Comparison of ENCODE assay signal across 12 mouse cellular contexts in the genomic region with DNA sequence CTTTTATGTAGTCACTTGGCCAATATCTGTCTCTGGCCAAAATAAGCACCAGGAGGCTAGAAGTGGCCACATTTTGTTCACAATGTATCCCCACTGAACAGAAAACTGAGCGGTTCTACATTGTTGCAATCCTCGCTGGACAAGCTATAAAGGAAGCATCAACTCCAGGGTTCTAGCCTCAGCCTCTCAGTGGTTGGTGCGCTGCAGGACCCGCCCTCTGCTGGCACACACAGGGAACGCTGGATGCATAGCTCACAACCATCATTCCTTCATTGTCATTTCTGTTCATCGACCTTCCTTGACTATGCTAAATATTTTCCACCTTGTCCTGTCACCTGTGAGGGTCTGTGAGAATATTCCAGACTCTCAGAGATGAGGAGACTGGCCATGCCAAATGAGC.
DNase-seq lines count a peak whose midpoint lies in the region; ATAC-seq and TF ChIP-seq lines count a peak whose summit lies in the region.
"Had no signal": no experiment of that assay in that cellular context is flagged by ENCODE, and none has a peak within 500 bp of the region (broad histone marks: within the 10 kb centered on the region; RNA-seq: fewer than 3 reads in every experiment).

No protein-coding gene starts in this region.

- no peaks in the 10 kb centered on the region for H3K4me1 ChIP-seq in forebrain, postnatal 0 days (ENCODE audit: insufficient read depth)
- H3K4me1 ChIP-seq in forebrain, embryonic 12.5 days = peaks cover 10% of the 10 kb centered on the region
- peaks cover 5% of the 10 kb centered on the region; the same call in 1 of the 2 replicates for H3K4me1 ChIP-seq in lung, embryonic 14.5 days (ENCODE audit: insufficient read depth)
- H3K4me1 ChIP-seq in intestine, postnatal 0 days (replicated peaks; ENCODE audit: control insufficient read depth, insufficient read depth, low read length) = peaks cover 5% of the 10 kb centered on the region; the same call in 1 of the 2 replicates
- peaks cover 6% of the 10 kb centered on the region; the same call in 1 of the 2 replicates for H3K4me1 ChIP-seq in stomach, postnatal 0 days (replicated peaks; ENCODE audit: control insufficient read depth, insufficient read depth)
- H3K4me1 ChIP-seq: liver, embryonic 13.5 days had no signal

- peaks cover 7% of the 10 kb centered on the region for H3K27me3 ChIP-seq in forebrain, postnatal 0 days (ENCODE audit: insufficient read depth, low read length)
- peaks cover 11% of the 10 kb centered on the region; the same call in 1 of the 2 replicates for H3K27me3 ChIP-seq in forebrain, embryonic 12.5 days
- no peaks in the 10 kb centered on the region for H3K27me3 ChIP-seq in lung, embryonic 14.5 days (ENCODE audit: insufficient read depth, low read length)
- H3K27me3 ChIP-seq in intestine, postnatal 0 days (replicated peaks; ENCODE audit: control insufficient read depth, insufficient read depth, low read length) = no peaks in the 10 kb centered on the region
- H3K27me3 ChIP-seq in stomach, postnatal 0 days (ENCODE audit: control insufficient read depth, insufficient read depth, low read length) = no peaks in the 10 kb centered on the region

- no peak for TF ChIP-seq EP300 in stomach, postnatal 0 days (optimal IDR thresholded peaks at IDR 0.05)

- H3K9me3 ChIP-seq in forebrain, postnatal 0 days (ENCODE audit: low read length) = no peaks in the 10 kb centered on the region
- no peaks in the 10 kb centered on the region for H3K9me3 ChIP-seq in forebrain, embryonic 12.5 days
- no peaks in the 10 kb centered on the region for H3K9me3 ChIP-seq in lung, embryonic 14.5 days (ENCODE audit: low read depth, low read length)
- H3K9me3 ChIP-seq in intestine, postnatal 0 days (ENCODE audit: control insufficient read depth) = no peaks in the 10 kb centered on the region
- H3K9me3 ChIP-seq in stomach, postnatal 0 days (ENCODE audit: control insufficient read depth, low read length) = no peaks in the 10 kb centered on the region
- H3K9me3 ChIP-seq: liver, embryonic 13.5 days; midbrain, embryonic 10.5 days; neural tube, embryonic 15.5 days had no signal

- no peak overlapping the region for H3K4me2 ChIP-seq in forebrain, postnatal 0 days (ENCODE audit: low read depth)
- no peak overlapping the region for H3K4me2 ChIP-seq in forebrain, embryonic 12.5 days
- H3K4me2 ChIP-seq in lung, embryonic 14.5 days = no peak overlapping the region
- no peak overlapping the region for H3K4me2 ChIP-seq in intestine, postnatal 0 days (replicated peaks; ENCODE audit: low read depth)
- H3K4me2 ChIP-seq in stomach, postnatal 0 days (replicated peaks; ENCODE audit: low read depth) = no peak overlapping the region
- H3K4me2 ChIP-seq: liver, embryonic 13.5 days; neural tube, embryonic 15.5 days had no signal

- H3K4me3 ChIP-seq in forebrain, postnatal 0 days (ENCODE audit: low read depth, low read length) = no peak overlapping the region
- H3K4me3 ChIP-seq in forebrain, embryonic 12.5 days (replicated peaks) = no peak overlapping the region
- H3K4me3 ChIP-seq in lung, embryonic 14.5 days (ENCODE audit: low read depth, low read length) = no peak overlapping the region
- no peak overlapping the region for H3K4me3 ChIP-seq in intestine, postnatal 0 days (ENCODE audit: low read depth, low read length)
- H3K4me3 ChIP-seq in stomach, postnatal 0 days (ENCODE audit: low read depth, low read length) = no peak overlapping the region
- H3K4me3 ChIP-seq: liver, embryonic 13.5 days; midbrain, embryonic 10.5 days; neural tube, embryonic 15.5 days had no signal

- no peak overlapping the region for H3K9ac ChIP-seq in forebrain, postnatal 0 days
- no peak overlapping the region for H3K9ac ChIP-seq in forebrain, embryonic 12.5 days
- no peak overlapping the region for H3K9ac ChIP-seq in lung, embryonic 14.5 days
- H3K9ac ChIP-seq in intestine, postnatal 0 days (ENCODE audit: low read depth, low read length) = no peak overlapping the region
- no peak overlapping the region for H3K9ac ChIP-seq in stomach, postnatal 0 days (ENCODE audit: low read length)
- H3K9ac ChIP-seq: liver, embryonic 13.5 days; neural tube, embryonic 15.5 days had no signal

- 69% methylated on average over 6 of the region's 6 CpGs for WGBS in forebrain, postnatal 0 days
- WGBS in forebrain, embryonic 12.5 days = 62% methylated on average over 6 of the region's 6 CpGs
- WGBS in lung, embryonic 14.5 days = 67% methylated on average over 6 of the region's 6 CpGs
- WGBS in intestine, postnatal 0 days = 75% methylated on average over 6 of the region's 6 CpGs
- 72% methylated on average over 6 of the region's 6 CpGs for whole genome bisulfite sequencing in stomach, postnatal 0 days

- peak; percentile 34; the same call in 1 of the 2 replicates for TF ChIP-seq CTCF in forebrain, postnatal 0 days (IDR thresholded peaks at IDR 0.05; ENCODE audit: low read depth)
- peak; percentile 57 for TF ChIP-seq CTCF in lung, embryonic 14.5 days (IDR thresholded peaks at IDR 0.05; ENCODE audit: low read depth)
- peak; percentile 53 for TF ChIP-seq CTCF in intestine, postnatal 0 days (IDR thresholded peaks at IDR 0.05; ENCODE audit: low read depth)
- peak; percentile 56 for TF ChIP-seq CTCF in stomach, postnatal 0 days (IDR thresholded peaks at IDR 0.05; ENCODE audit: low read depth)

- no peak for ATAC-seq in forebrain, postnatal 0 days
- no peak for ATAC-seq in forebrain, embryonic 12.5 days (ENCODE audit: low FRiP score)
- ATAC-seq in lung, embryonic 14.5 days (ENCODE audit: insufficient read depth) = no peak
- ATAC-seq in intestine, postnatal 0 days = no peak
- no peak for ATAC-seq in stomach, postnatal 0 days (ENCODE audit: low FRiP score, low TSS enrichment)

- no peaks in the 10 kb centered on the region for H3K36me3 ChIP-seq in forebrain, postnatal 0 days (ENCODE audit: insufficient read depth)
- no peaks in the 10 kb centered on the region for H3K36me3 ChIP-seq in forebrain, embryonic 12.5 days (replicated peaks)
- no peaks in the 10 kb centered on the region for H3K36me3 ChIP-seq in lung, embryonic 14.5 days (ENCODE audit: insufficient read depth)
- H3K36me3 ChIP-seq in intestine, postnatal 0 days (ENCODE audit: control insufficient read depth, insufficient read depth) = no peaks in the 10 kb centered on the region
- no peaks in the 10 kb centered on the region for H3K36me3 ChIP-seq in stomach, postnatal 0 days (ENCODE audit: control insufficient read depth, insufficient read depth, low read length)
- H3K36me3 ChIP-seq: liver, embryonic 13.5 days; midbrain, embryonic 10.5 days; neural tube, embryonic 15.5 days had no signal

- DNase-seq in forebrain, postnatal 0 days = no peak
- no peak for DNase-seq in lung, embryonic 14.5 days
- no peak for DNase-seq in lung, postnatal 25 days (ENCODE audit: low spot score)
- DNase-seq in stomach, postnatal 0 days (ENCODE audit: low spot score) = no peak
- no peak for DNase-seq in adipocyte (ENCODE audit: low spot score)
- DNase-seq in embryo, embryonic 11 days = no peak
- DNase-seq: liver, embryonic 13.5 days; right cerebral cortex, postnatal 4 days had no signal

- H3K27ac ChIP-seq in forebrain, postnatal 0 days (ENCODE audit: low read depth, low read length) = no peak overlapping the region
- H3K27ac ChIP-seq in forebrain, embryonic 12.5 days = no peak overlapping the region
- no peak overlapping the region for H3K27ac ChIP-seq in lung, embryonic 14.5 days (ENCODE audit: low read depth)
- no peak overlapping the region for H3K27ac ChIP-seq in intestine, postnatal 0 days (ENCODE audit: low read depth, low read length)
- no peak overlapping the region for H3K27ac ChIP-seq in stomach, postnatal 0 days (replicated peaks)
- H3K27ac ChIP-seq: midbrain, embryonic 10.5 days; neural tube, embryonic 15.5 days had no signal
